Mouse (Mus musculus) left cerebral cortex, postnatal 14 days (tissue): ENCODE measurements at regions not wholly inside any gene's neighbourhood (a gene's known extent, or its start where the extent isn't known, plus 50 kb on each side); places are given as distances from the start of the nearest gene placed in this dataset.

ENCODE experiments used
- DNase-seq, 2 experiments: peaks; one replicate each; pipeline ENCODE4 v3.0.0; 2021 to 2022; ENCODE audit warnings: low spot score in 2 of 2, mixed read lengths in 1 of 2
- intact Hi-C: fragments of 180-260 bp; cut with DNase I; formaldehyde crosslinking; loops from one replicate; pipeline ENCODE4 v1.15.1; 2025

DNA sequence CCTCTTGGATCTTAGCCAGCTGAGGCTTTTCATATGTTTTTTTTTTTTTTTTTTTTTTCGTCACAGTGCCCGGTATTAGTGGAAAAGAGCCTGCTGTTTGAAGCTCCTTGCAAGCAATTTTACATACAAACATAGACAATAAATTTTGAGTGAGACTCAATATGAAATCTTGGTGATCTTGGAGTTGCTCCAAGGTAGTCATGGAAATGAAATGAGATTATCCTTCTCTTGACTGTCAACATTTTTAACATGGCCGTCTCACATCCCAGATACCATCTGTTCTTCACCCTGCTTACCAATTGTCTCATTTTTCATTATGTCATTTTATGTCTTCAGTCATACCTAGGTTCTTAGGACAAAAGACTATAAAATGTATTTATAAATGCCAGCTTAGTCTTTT, 971.4 kb upstream of the Lrrn3 start:
- intact Hi-C loops, result no loop called here
- DNase-seq, result peak in 1 of 2 experiments; percentile 10

GRCm38 (mm10) chr12:42435616-42436015, 949.4 kb upstream of the Lrrn3 start:
- intact Hi-C loops, result no loop called here
- no peak for DNase-seq

GRCm38 (mm10) chr12:42427470-42427869, 941.2 kb upstream of the Lrrn3 start:
- intact Hi-C loops, result no loop called here
- no peak for DNase-seq
